Mouse (Mus musculus) embryonic facial prominence, embryonic 14.5 days (tissue): ENCODE measurements around the gene Ptx4. TPM values are rescaled to one million over a fixed set of nuclear protein-coding genes. Genes with fewer than 3 reads are reported as not detected.
"Not testable (repeated sequence)": the region's sequence is repeated elsewhere in the genome, so short reads cannot be mapped to it uniquely, and the experiment has no call there.

ENCODE experiments used
- ATAC-seq: fragments of 200-750 bp; cut with Nextera tagmentation; 2 replicates; pipeline ENCODE4 v1.8.0; 2017; ENCODE audit warnings: low read depth, moderate number of reproducible peaks, moderate TSS enrichment
- DNase-seq: peaks from one replicate; pipeline ENCODE4 v3.0.0-alpha.2; 2015; ENCODE audit warnings: low spot score
- H3K27ac ChIP-seq: fragments of 300-500 bp; sonication (generic); replicated peaks from 2 replicates; pipeline ENCODE4 v1.5.1; 2014; ENCODE audit warnings: low read depth, mild to moderate bottlenecking, low read length, moderate library complexity
- H3K27me3 ChIP-seq: fragments of 300-500 bp; sonication (generic); replicated peaks from 2 replicates; pipeline ENCODE4 v1.6.1; 2014; ENCODE audit warnings: low read length; ENCODE audit not compliant: control insufficient read depth, insufficient read depth
- H3K36me3 ChIP-seq: fragments of 300-500 bp; sonication (generic); 2 replicates; pipeline ENCODE4 v1.6.1; 2014; ENCODE audit warnings: low read length, mixed read lengths; ENCODE audit not compliant: control insufficient read depth, insufficient read depth
- H3K4me1 ChIP-seq: fragments of 300-500 bp; sonication (generic); 2 replicates; pipeline ENCODE4 v1.6.1; 2014; ENCODE audit warnings: antibody characterized with exemption, low read length; ENCODE audit not compliant: control insufficient read depth, insufficient read depth
- H3K4me2 ChIP-seq: fragments of 300-500 bp; sonication (generic); 2 replicates; pipeline ENCODE4 v1.6.1; 2014; ENCODE audit warnings: low read depth, mild to moderate bottlenecking, low read length, moderate library complexity, mixed read lengths
- H3K4me3 ChIP-seq: fragments of 300-500 bp; sonication (generic); 2 replicates; pipeline ENCODE4 v1.5.1; 2014; ENCODE audit warnings: low read depth, mild to moderate bottlenecking, low read length
- H3K9ac ChIP-seq: fragments of 300-500 bp; sonication (generic); 2 replicates; pipeline ENCODE4 v1.6.1; 2014; ENCODE audit warnings: low read depth, mild to moderate bottlenecking, low read length, moderate library complexity, mixed read lengths
- H3K9me3 ChIP-seq: fragments of 300-500 bp; sonication (generic); 2 replicates; pipeline ENCODE4 v1.6.1; 2016; ENCODE audit warnings: low read length; ENCODE audit not compliant: control insufficient read depth
- WGBS: fragments of 180-500 bp; shearing (Covaris S2); extraction: QIAGEN DNeasy Blood & Tissue Kit; methylation state at CpG from one replicate; pipeline ENCODE4 v1.1.7; 2014; 5-methylcytosine and 5-hydroxymethylcytosine counted together
- polyA plus RNA-seq: library from polyadenylated mRNA; unstranded; fragments of >200 nt; fragmentation: Nextera tagmentation; extraction: Ambion mirVana; gene quantifications from 2 replicates; pipeline ENCODE4 v1.2.1, GENCODE M21; 2014

Gene Ptx4
- polyA plus RNA-seq, 1 experiment from 2014 or later = 1.8 TPM

GRCm38 (mm10) chr17:25125442-25126060 lies 5.0 kb downstream of the Ptx4 start:
- not testable (repeated sequence) for DNase-seq, H3K27ac ChIP-seq, H3K36me3 ChIP-seq, H3K27me3 ChIP-seq, H3K4me3 ChIP-seq, H3K4me1 ChIP-seq, H3K9me3 ChIP-seq, ATAC-seq, H3K9ac ChIP-seq, H3K4me2 ChIP-seq
- WGBS = 70% methylated on average over 3 of the region's 3 CpGs

- no peak overlapping the region for H3K4me2 ChIP-seq
- H3K36me3 ChIP-seq = no peaks in the 10 kb centered on the region
- no peaks in the 10 kb centered on the region for H3K4me1 ChIP-seq
- H3K4me3 ChIP-seq = no peak overlapping the region
- no peak overlapping the region for H3K9ac ChIP-seq
- no peaks in the 10 kb centered on the region for H3K9me3 ChIP-seq
- no peak overlapping the region for H3K27ac ChIP-seq
- no peaks in the 10 kb centered on the region for H3K27me3 ChIP-seq
- ATAC-seq = 0 out of 2 replicates have a peak, but pooled peaks have one; percentile 30
- WGBS = 62% methylated on average over 8 of the region's 8 CpGs
- peak; percentile 29 for DNase-seq
These were observed 6.5 kb downstream of the Ptx4 start for GRCm38 (mm10) chr17:25127079-25127478.

- Histone ChIP-seq H3K9me3 (no peaks in the 10 kb centered on the region), H3K4me3 (no peak overlapping the region), H3K4me1 (no peaks in the 10 kb centered on the region), H3K27ac (no peak overlapping the region), H3K36me3 (no peaks in the 10 kb centered on the region), H3K9ac (no peak overlapping the region), H3K4me2 (no peak overlapping the region), H3K27me3 (no peaks in the 10 kb centered on the region)
- 78% methylated on average over 9 of the region's 9 CpGs for WGBS
- ATAC-seq = no peak
- DNase-seq = no peak
These were observed 7.1 kb downstream of the Ptx4 start for GRCm38 (mm10) chr17:25127681-25128080.

GRCm38 (mm10) chr17:25130060-25130459 lies 9.5 kb downstream of the Ptx4 start:
- no peak overlapping the region for H3K27ac ChIP-seq
- H3K27me3 ChIP-seq = no peaks in the 10 kb centered on the region
- no peak overlapping the region for H3K9ac ChIP-seq
- 92% methylated on average over 1 of the region's 1 CpGs for WGBS
- H3K36me3 ChIP-seq = no peaks in the 10 kb centered on the region
- H3K4me3 ChIP-seq = no peak overlapping the region
- no peak overlapping the region for H3K4me2 ChIP-seq
- no peak for ATAC-seq
- no peak for DNase-seq
- H3K9me3 ChIP-seq = no peaks in the 10 kb centered on the region
- peaks cover 8% of the 10 kb centered on the region for H3K4me1 ChIP-seq

- H3K4me1 ChIP-seq = peaks cover 8% of the 10 kb centered on the region
- 0 out of 2 replicates have a peak, but pooled peaks cover 6% of the 10 kb centered on the region for H3K36me3 ChIP-seq
- peak within 1 kb of the TSS; percentile 84 for H3K9ac ChIP-seq
- peak within 1 kb of the TSS; percentile 90 for H3K4me2 ChIP-seq
- DNase-seq (peak; percentile 98), ATAC-seq (peak; percentile 96)
- no peak within 1 kb of the TSS for H3K27ac ChIP-seq
- no peaks in the 10 kb centered on the region for H3K27me3 ChIP-seq
- no peaks in the 10 kb centered on the region for H3K9me3 ChIP-seq
- peak within 1 kb of the TSS; percentile 80 for H3K4me3 ChIP-seq
- WGBS = under 1% methylated on average over 36 of the region's 40 CpGs
These were observed 12.7 kb downstream of the Ptx4 start, which contains the start of gene Clcn7 for GRCm38 (mm10) chr17:25133275-25133698. TSS of gene Clcn7 (plus strand) at chr17:25133391.

- no peak for ATAC-seq
- no peak for DNase-seq
- 85% methylated on average over 6 of the region's 6 CpGs for WGBS
These were observed 15.1 kb downstream of the Ptx4 start for GRCm38 (mm10) chr17:25135622-25136021.

GRCm38 (mm10) chr17:25138803-25139202 lies 18.2 kb downstream of the Ptx4 start:
- DNase-seq (no peak), ATAC-seq (no peak)
- H3K4me3 ChIP-seq = no peak overlapping the region
- H3K9ac ChIP-seq = no peak overlapping the region
- no peak overlapping the region for H3K4me2 ChIP-seq
- no peak overlapping the region for H3K27ac ChIP-seq
- H3K27me3 ChIP-seq = no peaks in the 10 kb centered on the region
- no peaks in the 10 kb centered on the region for H3K9me3 ChIP-seq
- H3K36me3 ChIP-seq = 0 out of 2 replicates have a peak, but pooled peaks cover 6% of the 10 kb centered on the region
- H3K4me1 ChIP-seq = peaks cover 8% of the 10 kb centered on the region
- whole genome bisulfite sequencing = 90% methylated on average over 1 of the region's 1 CpGs

More at GRCm38 (mm10) chr17:25135622-25136021, 15.1 kb downstream of the Ptx4 start:
- H3K9ac ChIP-seq = no peak overlapping the region
- no peak overlapping the region for H3K27ac ChIP-seq
- H3K36me3 ChIP-seq = 0 out of 2 replicates have a peak, but pooled peaks cover 6% of the 10 kb centered on the region
- H3K4me1 ChIP-seq = peaks cover 8% of the 10 kb centered on the region
- H3K27me3 ChIP-seq = no peaks in the 10 kb centered on the region
- H3K9me3 ChIP-seq = no peaks in the 10 kb centered on the region
- H3K4me2 ChIP-seq = no peak overlapping the region
- H3K4me3 ChIP-seq = no peak overlapping the region

- Histone ChIP-seq H3K27me3 (no peaks in the 10 kb centered on the region), H3K4me3 (no peak overlapping the region), H3K27ac (no peak overlapping the region), H3K4me2 (no peak overlapping the region), H3K9ac (no peak overlapping the region), H3K36me3 (0 out of 2 replicates have a peak, but pooled peaks cover 8% of the 10 kb centered on the region), H3K9me3 (no peaks in the 10 kb centered on the region), H3K4me1 (no peaks in the 10 kb centered on the region)
- WGBS = 72% methylated on average over 4 of the region's 4 CpGs
- DNase-seq = no peak
- ATAC-seq = no peak
These were observed 19.4 kb downstream of the Ptx4 start for GRCm38 (mm10) chr17:25139960-25140359.

GRCm38 (mm10) chr17:25162161-25162560 lies 41.6 kb downstream of the Ptx4 start, which contains the start of gene Ccdc154:
TSS of gene Ccdc154 (plus strand) at chr17:25162461.
- H3K9ac ChIP-seq = peak within 1 kb of the TSS; percentile 14; the same call in 1 of the 2 replicates
- H3K4me3 ChIP-seq = no peak within 1 kb of the TSS
- no peak within 1 kb of the TSS for H3K27ac ChIP-seq
- no peak within 1 kb of the TSS for H3K4me2 ChIP-seq
- no peaks in the 10 kb centered on the region for H3K27me3 ChIP-seq
- ATAC-seq (no peak), DNase-seq (no peak)
- H3K4me1 ChIP-seq = no peaks in the 10 kb centered on the region
- H3K9me3 ChIP-seq = no peaks in the 10 kb centered on the region
- peaks cover 46% of the 10 kb centered on the region; the same call in 1 of the 2 replicates for H3K36me3 ChIP-seq
- 100% methylated on average over 1 of the region's 1 CpGs for WGBS
